Mouse (Mus musculus) monocyte, adult 5-6 weeks (primary cell): ENCODE results near the gene Fbxw4. TPM values are rescaled to one million over a fixed set of nuclear protein-coding genes. Genes with fewer than 3 reads are reported as not detected.

Source experiments
- total RNA-seq: library from RNA; stranded (forward); fragments of 200-1000, 200-491, 200-594 nt; gene quantifications from 3 replicates; pipeline ENCODE4 v1.2.3, GENCODE M21; 2017

Gene Fbxw4
- total RNA-seq, 1 experiment from 2014 or later = 15.2 TPM

Other genes with a start within 250 kb of the Fbxw4 start
- 4.7 to 6.3 TPM (median 5.7 TPM) in 3 replicates for gene Poll, start 99.8 kb downstream of the Fbxw4 start, total RNA-seq
- gene Gm17018, start 99.7 kb downstream of the Fbxw4 start, total RNA-seq = 16.6 to 18.7 TPM (median 16.9 TPM) in 3 replicates
- gene Fgf8, start 82.6 kb upstream of the Fbxw4 start, total RNA-seq = not detected in 3 replicates
- gene Npm3, start 89.3 kb upstream of the Fbxw4 start, total RNA-seq = 33.8 to 73.5 TPM (median 54.3 TPM) in 3 replicates
- gene Mgea5, start 123.5 kb upstream of the Fbxw4 start, total RNA-seq = 301 to 380 TPM (median 322 TPM) in 3 replicates
- not detected in 3 replicates for gene Kcnip2, start 155.7 kb upstream of the Fbxw4 start, total RNA-seq